Mouse (Mus musculus): ENCODE results near the gene Timm13. TPM values are rescaled to one million over a fixed set of nuclear protein-coding genes. Genes with fewer than 3 reads are reported as not detected.

The Timm13 gene
- 227 and 310 TPM in 2 replicates for polyA plus RNA-seq (2012; rRNA removed)

DNA sequence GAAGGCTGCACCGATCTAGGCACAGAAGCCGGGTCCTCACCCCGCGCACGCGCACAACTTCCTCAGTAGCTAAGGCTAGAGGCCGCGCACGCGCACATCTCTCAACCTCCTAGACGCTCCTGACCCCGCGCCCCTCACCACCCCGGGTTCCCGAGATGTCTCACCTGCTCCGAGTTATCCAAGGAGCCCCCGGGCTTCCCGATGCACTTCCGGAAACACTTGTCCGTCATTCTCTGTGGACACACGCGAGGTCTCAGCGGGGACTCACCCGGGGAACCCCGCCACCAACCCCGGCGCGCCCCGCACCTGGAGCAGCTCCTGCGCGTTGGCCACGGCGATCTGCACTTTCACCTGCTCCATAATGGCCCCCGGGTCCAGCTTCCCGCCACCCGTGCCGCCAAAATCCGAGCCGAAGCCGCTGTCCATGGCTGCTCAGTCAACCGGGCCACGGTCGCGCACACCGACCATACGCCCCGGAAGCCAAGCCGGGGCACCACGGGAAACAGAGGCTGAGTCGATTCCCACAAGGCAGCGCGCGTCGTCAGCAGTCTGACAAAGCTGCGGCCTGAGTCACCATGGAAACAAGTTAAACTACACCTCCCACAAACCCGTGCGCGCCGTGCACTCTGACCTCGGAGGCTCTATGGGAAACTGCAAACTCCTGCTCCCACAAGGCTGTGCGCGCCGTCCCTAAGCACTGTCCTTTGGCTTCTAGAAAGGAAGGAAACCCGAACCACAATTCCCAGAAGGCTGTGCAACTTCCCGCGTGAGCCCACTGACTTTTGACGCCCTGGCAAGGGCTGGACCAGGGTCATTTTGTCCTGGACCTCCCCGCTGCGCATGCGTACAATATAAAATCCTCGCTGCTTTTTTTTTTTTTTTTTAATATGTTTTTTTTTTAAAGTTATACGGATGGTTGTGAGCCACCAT, at the start of gene Timm13:
Timm13 (minus strand) TSS at position 652 of the 930 bp plus-strand sequence.
- under 1% methylated on average over 72 of the region's 72 CpGs for WGBS
- Histone ChIP-seq H3K27ac (ENCODE audit: control insufficient read depth, insufficient read depth, low read length) (peak within 1 kb of the TSS; percentile 35; the same call in 1 of the 2 replicates), H3K4me1 (replicated peaks; ENCODE audit: control insufficient read depth, insufficient read depth, low read length) (peaks cover 12% of the 10 kb centered on the region), H3K4me3 (ENCODE audit: control insufficient read depth, insufficient read depth, low read length) (peak within 1 kb of the TSS; percentile 69), H3K27me3 (ENCODE audit: control insufficient read depth, insufficient read depth, low read length) (no peaks in the 10 kb centered on the region), H3K36me3 (ENCODE audit: control insufficient read depth, insufficient read depth, low read length) (no peaks in the 10 kb centered on the region; the same call in 1 of the 2 replicates)
- peak; percentile 97 for DNase-seq
- TF ChIP-seq POLR2A (IDR thresholded peaks at IDR 0.05; ENCODE audit: control insufficient read depth, extremely low read depth, insufficient read depth, low read length, poor library complexity) (peak; percentile 53), CTCF (IDR thresholded peaks at IDR 0.05; ENCODE audit: borderline replicate concordance, control insufficient read depth, extremely low read depth, insufficient read depth, low read length, poor library complexity) (peak; percentile 39; the same call in 1 of the 2 replicates)

DNA sequence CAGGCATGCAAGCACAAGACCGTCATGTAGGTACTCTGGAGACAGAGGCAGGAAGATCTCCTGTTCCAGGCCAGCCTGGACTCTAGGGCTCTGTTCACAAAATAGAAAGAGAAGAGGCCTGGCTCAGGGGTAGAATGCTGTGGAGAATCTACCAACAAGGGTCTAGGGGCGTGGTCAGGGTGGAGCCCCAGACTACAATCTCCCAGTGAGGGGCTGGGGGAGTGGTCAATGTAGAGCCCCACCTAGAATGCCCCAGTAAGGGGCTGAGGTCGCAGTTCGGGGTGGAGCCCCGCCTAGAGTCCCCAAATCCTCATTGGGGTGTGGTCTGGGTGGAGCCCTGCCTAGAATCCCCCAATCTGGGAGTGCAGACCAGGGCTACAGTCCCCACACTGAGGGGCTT, 49.5 kb upstream of the Timm13 start:
- Histone ChIP-seq H3K4me3 (ENCODE audit: control insufficient read depth, insufficient read depth, low read length) (no peak overlapping the region), H3K27me3 (ENCODE audit: control insufficient read depth, insufficient read depth, low read length) (no peaks in the 10 kb centered on the region), H3K36me3 (ENCODE audit: control insufficient read depth, insufficient read depth, low read length) (no peaks in the 10 kb centered on the region), H3K4me1 (replicated peaks; ENCODE audit: control insufficient read depth, insufficient read depth, low read length) (peaks cover 8% of the 10 kb centered on the region), H3K27ac (ENCODE audit: control insufficient read depth, insufficient read depth, low read length) (no peak overlapping the region)
- DNase-seq, result no peak
- no peak for TF ChIP-seq POLR2A (IDR thresholded peaks at IDR 0.05; ENCODE audit: control insufficient read depth, extremely low read depth, insufficient read depth, low read length, poor library complexity)
- TF ChIP-seq CTCF (IDR thresholded peaks at IDR 0.05; ENCODE audit: borderline replicate concordance, control insufficient read depth, extremely low read depth, insufficient read depth, low read length, poor library complexity), result no peak
- 90% methylated on average over 5 of the region's 5 CpGs for WGBS

DNA sequence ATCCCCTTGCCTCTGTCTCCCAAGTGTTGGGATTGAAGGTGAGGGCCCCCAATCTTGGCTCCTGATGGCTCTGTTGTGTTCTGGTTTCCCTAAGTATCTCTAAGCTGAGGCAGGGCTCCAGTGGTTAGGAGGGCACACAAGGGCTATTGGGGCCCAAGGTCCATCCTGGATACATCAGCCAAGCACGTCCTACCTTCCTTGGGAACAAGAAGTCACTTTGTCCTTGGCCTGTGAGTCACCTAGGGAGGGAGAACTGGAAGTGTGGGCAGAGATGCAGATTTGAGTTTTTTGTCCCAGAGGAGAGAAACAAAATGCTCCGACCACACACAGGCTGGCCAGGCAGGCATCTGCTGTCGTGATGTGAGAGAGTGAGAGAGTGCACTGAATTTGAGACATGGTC, 48.3 kb upstream of the Timm13 start:
- TF ChIP-seq CTCF (IDR thresholded peaks at IDR 0.05; ENCODE audit: borderline replicate concordance, control insufficient read depth, extremely low read depth, insufficient read depth, low read length, poor library complexity) (no peak), POLR2A (IDR thresholded peaks at IDR 0.05; ENCODE audit: control insufficient read depth, extremely low read depth, insufficient read depth, low read length, poor library complexity) (no peak)
- no peak overlapping the region for H3K27ac ChIP-seq (ENCODE audit: control insufficient read depth, insufficient read depth, low read length)
- WGBS, result 89% methylated on average over 3 of the region's 3 CpGs
- H3K4me3 ChIP-seq (ENCODE audit: control insufficient read depth, insufficient read depth, low read length), result no peak overlapping the region
- H3K27me3 ChIP-seq (ENCODE audit: control insufficient read depth, insufficient read depth, low read length), result no peaks in the 10 kb centered on the region
- DNase-seq, result no peak
- H3K4me1 ChIP-seq (replicated peaks; ENCODE audit: control insufficient read depth, insufficient read depth, low read length), result peaks cover 8% of the 10 kb centered on the region
- H3K36me3 ChIP-seq (ENCODE audit: control insufficient read depth, insufficient read depth, low read length), result no peaks in the 10 kb centered on the region

DNA sequence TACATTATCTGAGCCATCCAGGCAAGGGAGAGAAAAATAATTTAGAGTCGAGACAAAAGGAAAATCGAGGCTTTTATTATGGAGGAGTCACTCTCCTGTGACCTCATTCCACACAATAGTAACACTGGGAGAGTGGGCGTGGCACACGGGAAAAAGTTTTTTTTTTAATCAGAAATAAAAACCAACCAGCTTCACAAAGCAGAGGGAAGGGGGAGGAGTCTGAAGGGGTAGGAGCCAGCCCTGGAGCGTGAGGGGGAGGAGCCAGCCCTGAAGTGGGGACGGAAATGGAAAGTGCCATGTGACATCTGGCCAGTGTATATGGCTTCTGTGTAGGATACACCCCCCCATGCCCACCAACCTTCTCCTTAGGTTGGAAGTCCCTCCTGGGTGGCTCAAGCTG, 47.8 kb upstream of the Timm13 start:
- no peaks in the 10 kb centered on the region for H3K36me3 ChIP-seq (ENCODE audit: control insufficient read depth, insufficient read depth, low read length)
- no peak for DNase-seq
- TF ChIP-seq POLR2A (IDR thresholded peaks at IDR 0.05; ENCODE audit: control insufficient read depth, extremely low read depth, insufficient read depth, low read length, poor library complexity) (no peak), CTCF (IDR thresholded peaks at IDR 0.05; ENCODE audit: borderline replicate concordance, control insufficient read depth, extremely low read depth, insufficient read depth, low read length, poor library complexity) (no peak)
- peaks cover 8% of the 10 kb centered on the region for H3K4me1 ChIP-seq (replicated peaks; ENCODE audit: control insufficient read depth, insufficient read depth, low read length)
- H3K27ac ChIP-seq (ENCODE audit: control insufficient read depth, insufficient read depth, low read length), result no peak overlapping the region
- no peak overlapping the region for H3K4me3 ChIP-seq (ENCODE audit: control insufficient read depth, insufficient read depth, low read length)
- no peaks in the 10 kb centered on the region for H3K27me3 ChIP-seq (ENCODE audit: control insufficient read depth, insufficient read depth, low read length)
- WGBS, result 24% methylated on average over 6 of the region's 6 CpGs

DNA sequence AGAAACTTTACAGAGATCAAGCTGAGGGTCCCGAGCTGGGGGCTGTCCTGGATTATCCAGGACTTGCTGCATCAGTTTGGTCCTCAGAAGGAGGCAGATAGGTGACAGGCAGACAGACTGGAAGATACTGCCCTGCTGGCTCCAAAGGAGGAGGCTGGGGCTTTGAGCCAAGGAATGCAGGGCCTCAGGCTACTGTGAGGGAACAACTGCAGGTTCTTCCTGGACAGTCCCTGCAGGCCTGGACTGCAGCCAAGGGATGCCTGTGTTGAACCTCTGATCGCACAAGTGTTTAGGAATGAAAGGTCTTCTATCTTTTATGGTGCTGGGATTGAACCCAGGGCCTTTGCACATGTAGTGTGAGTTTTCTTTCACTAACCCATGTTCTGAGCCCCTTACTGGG, 47.0 kb upstream of the Timm13 start:
- no peak for TF ChIP-seq CTCF (IDR thresholded peaks at IDR 0.05; ENCODE audit: borderline replicate concordance, control insufficient read depth, extremely low read depth, insufficient read depth, low read length, poor library complexity)
- WGBS, result 77% methylated on average over 2 of the region's 2 CpGs
- Histone ChIP-seq H3K27ac (ENCODE audit: control insufficient read depth, insufficient read depth, low read length) (no peak overlapping the region), H3K4me1 (replicated peaks; ENCODE audit: control insufficient read depth, insufficient read depth, low read length) (peaks cover 11% of the 10 kb centered on the region), H3K27me3 (ENCODE audit: control insufficient read depth, insufficient read depth, low read length) (no peaks in the 10 kb centered on the region), H3K36me3 (ENCODE audit: control insufficient read depth, insufficient read depth, low read length) (no peaks in the 10 kb centered on the region), H3K4me3 (ENCODE audit: control insufficient read depth, insufficient read depth, low read length) (no peak overlapping the region)
- DNase-seq, result no peak

DNA sequence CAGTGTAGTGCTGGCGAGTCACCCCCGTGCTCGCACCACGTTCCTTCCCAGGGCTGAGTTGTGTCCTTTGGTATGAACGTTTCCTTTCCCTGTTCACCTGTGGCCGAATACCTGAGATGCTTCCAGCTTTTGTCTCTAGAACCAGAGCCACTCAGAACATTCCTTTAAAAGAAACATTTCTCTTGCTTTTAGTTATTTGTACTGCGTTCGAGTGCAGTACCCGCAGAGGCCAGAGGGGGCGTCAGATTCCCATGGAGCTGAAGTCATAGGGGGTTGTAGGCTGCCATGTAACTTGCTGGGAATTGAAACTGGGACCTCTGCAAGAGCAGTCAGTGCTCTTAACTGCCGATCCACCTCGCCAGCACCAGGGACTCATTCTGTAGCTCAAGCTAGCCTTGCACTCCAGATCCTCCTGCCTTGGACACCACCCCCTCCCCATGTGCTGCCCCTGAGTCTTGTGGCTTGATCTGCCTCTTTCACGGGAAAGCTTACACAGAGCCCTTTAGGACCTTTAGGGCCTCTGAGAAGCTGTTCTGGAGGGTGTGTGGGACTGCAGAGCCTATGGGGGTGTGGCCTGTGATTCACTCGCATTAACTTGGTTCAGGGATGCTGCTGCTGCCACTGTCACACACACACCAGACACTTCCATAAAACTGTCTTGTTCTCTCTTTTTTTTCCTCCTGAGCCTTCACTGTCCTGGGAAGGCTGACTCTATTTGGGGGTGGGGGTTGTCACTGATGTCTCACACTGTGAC, 46.1 kb upstream of the Timm13 start:
- H3K27me3 ChIP-seq (ENCODE audit: control insufficient read depth, insufficient read depth, low read length), result no peaks in the 10 kb centered on the region
- H3K4me3 ChIP-seq (ENCODE audit: control insufficient read depth, insufficient read depth, low read length), result no peak overlapping the region
- H3K36me3 ChIP-seq (ENCODE audit: control insufficient read depth, insufficient read depth, low read length), result no peaks in the 10 kb centered on the region
- peaks cover 7% of the 10 kb centered on the region; the same call in 1 of the 2 replicates for H3K4me1 ChIP-seq (replicated peaks; ENCODE audit: control insufficient read depth, insufficient read depth, low read length)
- DNase-seq, result no peak
- 80% methylated on average over 14 of the region's 14 CpGs for WGBS
- peak; percentile 58; the same call in 1 of the 2 replicates for TF ChIP-seq CTCF (IDR thresholded peaks at IDR 0.05; ENCODE audit: borderline replicate concordance, control insufficient read depth, extremely low read depth, insufficient read depth, low read length, poor library complexity)
- no peak for TF ChIP-seq POLR2A (IDR thresholded peaks at IDR 0.05; ENCODE audit: control insufficient read depth, extremely low read depth, insufficient read depth, low read length, poor library complexity)
- no peak overlapping the region for H3K27ac ChIP-seq (ENCODE audit: control insufficient read depth, insufficient read depth, low read length)
